In the genomic region with DNA sequence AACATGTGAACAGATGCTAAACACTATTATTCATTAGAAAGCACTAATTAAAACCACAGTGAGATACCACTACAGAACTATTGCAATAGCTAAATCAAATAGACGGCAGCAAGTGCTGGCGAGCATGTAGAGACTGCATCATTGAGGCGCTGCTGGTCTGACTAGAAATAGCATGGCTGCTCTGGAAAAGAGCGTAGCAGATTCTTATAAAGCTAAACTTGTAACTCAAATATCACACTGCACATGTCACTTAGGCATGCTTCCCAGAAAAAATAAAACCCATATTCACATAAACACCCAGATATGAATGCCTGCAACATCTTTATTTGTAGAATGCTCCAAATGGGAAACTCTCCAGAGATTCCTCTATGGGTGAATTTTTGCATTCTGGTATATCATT, we compare ENCODE assay signal across 6 mouse cellular contexts.
"Had no signal": no experiment of that assay in that cellular context is flagged by ENCODE, and none has a peak within 500 bp of the region (broad histone marks: within the 10 kb centered on the region; RNA-seq: fewer than 3 reads in every experiment).

No protein-coding gene starts in this region.

- H3K27me3 ChIP-seq: limb, embryonic 13.5 days; midbrain, embryonic 12.5 days; stomach, embryonic 15.5 days had no signal

- H3K4me1 ChIP-seq: limb, embryonic 13.5 days; midbrain, embryonic 12.5 days; stomach, embryonic 15.5 days had no signal

- H3K36me3 ChIP-seq: limb, embryonic 13.5 days; midbrain, embryonic 12.5 days; stomach, embryonic 15.5 days had no signal

- H3K4me2 ChIP-seq: limb, embryonic 13.5 days; midbrain, embryonic 12.5 days; stomach, embryonic 15.5 days had no signal

- H3K4me3 ChIP-seq: limb, embryonic 13.5 days; midbrain, embryonic 12.5 days; stomach, embryonic 15.5 days had no signal

- H3K9ac ChIP-seq: limb, embryonic 13.5 days; liver, embryonic 14.5 days; midbrain, embryonic 12.5 days; stomach, embryonic 15.5 days had no signal

- DNase-seq: lung, adult 18-20 months had no signal

- H3K27ac ChIP-seq: kidney, postnatal 0 days; limb, embryonic 13.5 days; liver, embryonic 14.5 days; midbrain, embryonic 12.5 days; stomach, embryonic 15.5 days had no signal

- H3K9me3 ChIP-seq: limb, embryonic 13.5 days; midbrain, embryonic 12.5 days; stomach, embryonic 15.5 days had no signal
